Mouse (Mus musculus): ENCODE results near the gene Ndufs8.
A peak's percentile ranks its signal among the peaks of the same experiment; 100 is the strongest.

Gene Ndufs8

GRCm38 (mm10) chr19:3931716-3932115 lies 19.1 kb upstream of the Ndufs8 start:
- DNase-seq (ENCODE audit: low spot score in 2 of 2): no peak

GRCm38 (mm10) chr19:3930262-3931057 lies 17.9 kb upstream of the Ndufs8 start:
- no peak for DNase-seq (ENCODE audit: low spot score in 2 of 2)

- DNase-seq (ENCODE audit: low spot score in 2 of 2): peak; percentile 79 to 82
Measured at GRCm38 (mm10) chr19:3929211-3929941, 16.8 kb upstream of the Ndufs8 start, which contains the start of gene Aldh3b1. Aldh3b1 (minus strand) TSS chr19:3929808.

DNA sequence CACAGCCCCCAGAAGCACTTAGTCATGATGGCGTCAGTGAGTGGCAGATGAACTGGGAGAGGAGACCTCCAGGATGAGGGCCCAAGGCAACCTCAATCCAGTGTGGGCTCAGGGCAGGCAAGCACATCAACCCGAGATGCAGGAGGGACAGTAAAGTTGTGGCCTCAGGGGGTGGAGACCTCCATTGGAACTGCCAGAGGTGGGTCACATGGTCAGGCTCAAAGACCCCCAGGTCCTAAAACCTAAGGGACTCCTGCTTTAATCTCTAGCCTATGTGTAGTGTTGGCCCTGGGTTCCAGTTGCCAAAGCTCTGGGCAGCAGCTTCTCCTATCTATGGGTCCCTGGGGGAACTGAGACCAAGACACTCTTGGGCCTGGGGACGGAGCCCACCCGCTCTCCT lies 16.2 kb upstream of the Ndufs8 start:
- no peak for DNase-seq (ENCODE audit: low spot score in 2 of 2)

GRCm38 (mm10) chr19:3927989-3928388 lies 15.4 kb upstream of the Ndufs8 start:
- no peak for DNase-seq (ENCODE audit: low spot score in 2 of 2)

GRCm38 (mm10) chr19:3926685-3927084 lies 14.1 kb upstream of the Ndufs8 start:
- DNase-seq (ENCODE audit: low spot score in 2 of 2): no peak

- DNase-seq (ENCODE audit: low spot score in 2 of 2): no peak
Measured at GRCm38 (mm10) chr19:3926279-3926678, 13.7 kb upstream of the Ndufs8 start.

GRCm38 (mm10) chr19:3925859-3926258 lies 13.3 kb upstream of the Ndufs8 start:
- DNase-seq (ENCODE audit: low spot score in 2 of 2): no peak

DNA sequence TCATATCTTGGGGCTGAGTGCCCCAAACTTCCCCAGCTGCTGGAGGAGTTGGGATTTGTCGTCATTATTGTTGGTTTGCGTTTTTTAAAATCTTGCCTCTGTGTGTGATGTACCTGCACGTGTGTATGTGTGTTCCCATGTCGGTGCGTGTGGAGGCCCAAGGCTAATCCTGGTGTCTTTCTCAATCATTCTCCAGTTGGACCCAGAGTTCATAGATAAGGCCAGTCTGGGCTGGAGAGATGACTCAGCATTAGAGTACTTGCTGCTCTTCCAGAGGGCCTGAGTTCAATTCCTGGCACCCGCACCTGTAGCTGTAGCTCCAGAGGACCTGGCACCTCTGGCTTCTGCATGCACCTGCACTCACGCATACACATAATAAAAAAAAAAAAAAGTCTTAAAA lies 12.3 kb upstream of the Ndufs8 start:
- DNase-seq (ENCODE audit: low spot score in 2 of 2): no peak

GRCm38 (mm10) chr19:3924190-3924589 lies 11.6 kb upstream of the Ndufs8 start:
- no peak for DNase-seq (ENCODE audit: low spot score in 2 of 2)

GRCm38 (mm10) chr19:3923586-3923985 lies 11.0 kb upstream of the Ndufs8 start:
- DNase-seq (ENCODE audit: low spot score in 2 of 2): peak in 1 of 2 experiments; percentile 59

DNA sequence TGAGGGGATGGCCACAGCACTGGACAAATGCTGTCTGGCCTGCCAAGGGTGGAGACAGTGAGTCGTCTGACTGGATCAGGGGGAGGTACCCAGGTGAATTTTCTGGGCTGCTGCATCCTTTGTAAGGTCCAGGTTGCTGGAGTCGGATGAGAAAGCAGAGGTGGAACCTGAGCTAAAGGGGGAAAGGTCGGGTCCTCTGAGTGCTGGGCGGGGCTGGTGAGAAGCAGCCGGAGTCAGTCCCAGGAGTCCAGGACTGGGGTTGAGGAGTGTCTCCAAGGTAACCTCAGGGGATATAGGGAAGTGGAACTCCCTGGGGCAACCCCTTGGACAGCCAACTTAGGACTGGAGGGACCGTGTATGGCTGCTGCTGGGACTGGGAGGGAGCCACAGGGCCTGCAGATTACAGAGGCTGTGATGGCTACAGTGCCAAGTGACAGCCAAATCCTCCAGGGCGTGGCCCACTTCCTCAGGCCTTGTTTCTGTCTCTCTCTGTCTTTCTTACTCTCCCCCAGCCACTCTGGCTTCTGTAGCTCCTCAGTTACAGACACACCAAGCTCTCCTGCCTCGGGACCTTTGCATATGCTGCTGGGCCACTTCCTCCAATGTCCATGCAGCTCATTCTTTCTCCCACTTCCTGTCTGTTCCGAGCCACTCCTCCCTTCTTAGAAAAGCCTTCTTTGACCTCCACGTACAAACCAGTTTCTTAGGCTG lies 10.2 kb upstream of the Ndufs8 start:
- no peak for DNase-seq (ENCODE audit: low spot score in 2 of 2)

- no peak for DNase-seq (ENCODE audit: low spot score in 2 of 2)
Measured at GRCm38 (mm10) chr19:3919928-3920327, 7.4 kb upstream of the Ndufs8 start.

- no peak for DNase-seq (ENCODE audit: low spot score in 2 of 2)
Measured at GRCm38 (mm10) chr19:3916727-3917126, 4.2 kb upstream of the Ndufs8 start.

GRCm38 (mm10) chr19:3914535-3914934 lies 2.0 kb upstream of the Ndufs8 start:
- no peak for DNase-seq (ENCODE audit: low spot score in 2 of 2)

DNA sequence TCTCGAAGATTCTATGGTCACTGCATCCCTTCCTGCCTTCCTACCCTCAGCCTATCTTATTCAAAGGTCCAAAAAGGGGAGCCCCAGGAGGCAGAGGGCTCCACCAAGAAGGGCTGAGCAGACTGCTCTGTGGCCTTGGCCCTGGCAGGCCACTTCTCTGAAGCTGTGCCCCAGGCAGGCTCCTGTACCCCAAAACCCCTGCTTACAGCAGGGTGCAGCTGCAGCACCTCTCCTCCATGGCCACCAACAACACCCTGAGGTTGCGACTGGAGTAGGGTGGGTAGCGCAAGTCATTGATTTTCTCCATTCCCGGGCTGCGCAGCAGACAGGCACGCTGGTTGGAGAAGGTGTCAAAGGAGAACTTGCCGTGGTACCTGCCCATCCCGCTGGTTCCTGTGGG lies 1.1 kb upstream of the Ndufs8 start:
- no peak for DNase-seq (ENCODE audit: low spot score in 2 of 2)

GRCm38 (mm10) chr19:3910206-3910605 lies 2.4 kb downstream of the Ndufs8 start:
- no peak for DNase-seq (ENCODE audit: low spot score in 2 of 2)

GRCm38 (mm10) chr19:3907876-3908660 lies 4.5 kb downstream of the Ndufs8 start:
- DNase-seq (ENCODE audit: low spot score in 2 of 2): no peak

GRCm38 (mm10) chr19:3906795-3907786 lies 5.5 kb downstream of the Ndufs8 start, which contains the start of gene Tcirg1:
Tcirg1 (minus strand) TSS chr19:3907133.
- peak; percentile 80 to 82 for DNase-seq (ENCODE audit: low spot score in 2 of 2)

DNA sequence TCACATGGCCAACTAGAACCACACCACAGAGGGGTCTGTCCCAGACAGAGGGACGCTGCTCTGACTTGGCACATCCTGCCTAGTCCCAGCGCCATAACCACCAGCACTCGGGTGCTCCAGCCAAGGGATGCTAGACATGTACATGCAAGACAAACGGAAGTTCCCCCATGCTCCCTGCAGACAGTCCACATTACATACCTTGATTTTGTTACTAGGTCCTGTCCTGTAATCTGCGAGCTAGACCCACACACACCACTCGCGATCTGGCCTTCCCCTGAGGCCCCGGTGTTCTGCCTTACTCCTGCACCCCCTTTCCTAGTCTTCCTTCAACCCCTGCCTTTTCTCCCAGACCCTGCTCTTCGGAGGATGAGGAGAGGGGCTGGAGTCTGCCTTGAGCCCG lies 6.2 kb downstream of the Ndufs8 start:
- no peak for DNase-seq (ENCODE audit: low spot score in 2 of 2)
